Mouse (Mus musculus) activated CD4-positive, CD25-positive, alpha-beta regulatory T cell, adult 4 months (primary cell): ENCODE measurements around the gene A4gnt. TPM values are rescaled to one million over a fixed set of nuclear protein-coding genes. Genes with fewer than 3 reads are reported as not detected.

Experiments used
- ATAC-seq: one replicate; pipeline ENCODE4 v1.8.0; 2017
- polyA plus RNA-seq, 2 experiments: library from polyadenylated mRNA; unstranded; fragments of 100-300 nt; shearing (Covaris generic); gene quantifications; one replicate each; pipeline ENCODE4 v1.2.1; 2017

A4gnt gene
- polyA plus RNA-seq, 2 experiments from 2014 or later = not detected

DNA sequence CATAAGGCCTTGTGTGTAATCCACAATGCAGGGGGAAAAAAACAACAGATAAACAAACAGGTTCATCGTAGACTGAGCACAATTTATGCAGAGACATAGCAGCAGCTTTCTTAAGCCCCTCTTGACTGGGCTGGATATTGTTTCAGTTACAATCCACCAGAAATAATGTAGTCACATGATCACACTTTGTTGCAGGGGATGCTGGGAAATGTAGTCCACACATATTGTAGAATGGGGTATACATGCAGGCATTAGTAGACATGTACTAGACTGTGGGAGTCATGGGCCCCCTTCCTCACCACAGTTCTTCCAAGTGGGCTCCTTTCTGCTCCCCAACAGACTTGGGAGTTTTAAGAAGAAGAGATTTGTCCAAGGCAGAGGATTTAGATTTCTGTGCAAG lies 24.5 kb downstream of the A4gnt start:
- ATAC-seq = no peak

DNA sequence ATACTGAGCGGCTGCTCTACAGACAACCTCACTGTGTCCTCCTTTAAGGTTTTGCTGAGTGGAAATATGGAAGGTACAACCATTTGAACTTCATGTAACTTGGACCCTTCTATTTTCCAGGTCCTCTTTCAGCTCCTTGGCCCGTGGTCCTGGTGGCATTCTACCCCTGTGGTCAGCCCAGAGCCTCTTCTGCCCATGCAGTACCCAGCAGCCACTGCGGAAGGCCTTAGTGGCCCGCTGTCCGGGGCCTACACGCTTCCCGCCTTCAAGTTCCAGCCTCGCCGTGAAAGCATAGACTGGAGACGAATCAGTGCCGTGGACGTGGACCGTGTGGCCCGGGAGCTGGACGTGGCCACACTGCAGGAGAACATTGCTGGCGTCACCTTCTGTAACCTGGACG lies 24.9 kb downstream of the A4gnt start:
- no peak for ATAC-seq

DNA sequence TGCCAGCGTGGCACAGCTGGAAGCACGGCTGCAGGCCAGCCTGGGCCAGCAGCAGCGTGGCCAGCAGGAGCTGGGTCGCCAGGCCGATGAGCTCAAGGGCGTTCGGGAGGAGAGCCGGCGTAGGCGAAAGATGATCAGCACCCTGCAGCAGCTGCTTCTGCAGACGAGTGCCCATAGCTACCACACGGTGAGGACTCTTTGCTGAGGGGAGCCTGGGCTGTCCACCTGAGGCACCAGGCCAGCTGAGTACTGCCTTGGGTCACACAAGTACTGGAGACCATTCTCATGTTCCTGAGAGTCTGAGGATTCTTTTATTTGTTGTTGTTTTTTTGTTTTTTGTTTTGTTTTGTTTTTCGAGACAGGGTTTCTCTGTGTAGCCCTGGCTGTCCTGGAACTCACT lies 25.4 kb downstream of the A4gnt start:
- no peak for ATAC-seq

DNA sequence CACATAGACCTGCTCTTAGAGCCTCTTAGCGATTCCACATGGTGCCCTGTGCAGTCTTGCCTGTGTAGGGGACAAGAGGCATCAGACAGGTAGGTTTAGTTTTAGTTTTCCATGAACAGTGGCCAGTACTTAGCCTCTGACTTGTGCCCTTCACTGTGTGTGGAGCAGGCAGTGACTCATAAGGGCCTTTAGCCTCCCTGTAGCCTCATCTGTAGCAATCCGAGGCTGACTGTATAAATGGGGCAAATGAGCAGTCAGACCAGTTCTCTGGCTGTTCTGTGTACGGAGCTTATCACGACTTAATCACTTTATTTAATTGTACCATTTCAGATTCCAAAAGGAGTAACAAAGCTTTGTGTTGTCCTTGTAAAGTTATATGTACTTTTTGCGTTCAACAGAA lies 27.7 kb downstream of the A4gnt start:
- no peak for ATAC-seq

DNA sequence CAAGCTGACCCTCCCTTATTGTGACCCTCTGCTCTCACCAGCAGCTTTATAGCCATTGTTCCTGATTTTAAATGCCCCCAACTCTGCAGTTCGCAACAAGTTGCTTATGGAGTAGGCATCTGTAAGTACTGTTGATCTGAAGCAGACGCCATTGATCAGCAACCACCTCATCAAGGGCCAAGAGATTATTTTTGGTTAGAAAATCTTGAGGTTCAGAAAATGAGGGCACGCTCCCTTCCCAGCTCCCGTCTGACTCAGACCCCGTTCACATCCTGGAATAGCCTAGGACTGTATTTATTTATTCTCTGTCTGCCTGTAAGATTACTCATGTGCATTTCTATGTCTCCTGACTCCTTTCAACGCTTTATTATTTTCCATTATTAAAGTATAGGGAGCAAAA lies 33.1 kb downstream of the A4gnt start:
- no peak for ATAC-seq

DNA sequence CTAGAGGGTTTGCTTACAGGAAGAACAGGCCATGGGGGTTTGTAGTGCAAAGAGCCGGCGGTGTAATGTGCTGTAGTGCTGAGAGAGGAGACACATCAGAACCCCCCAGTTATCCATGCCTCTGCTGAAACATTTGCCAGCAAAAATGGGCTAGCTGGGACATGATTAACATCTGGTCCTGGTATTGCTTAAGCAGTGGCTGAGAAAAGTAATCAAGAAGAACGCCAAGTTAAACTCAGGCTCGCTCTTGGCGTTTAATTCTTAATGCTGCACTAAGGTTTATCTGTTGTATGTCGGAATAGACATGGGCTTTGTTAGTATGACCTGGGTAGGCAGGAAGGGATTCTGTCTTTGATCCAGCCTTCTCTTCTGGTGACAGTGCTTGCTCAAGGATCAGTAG lies 33.8 kb downstream of the A4gnt start:
- ATAC-seq = no peak

DNA sequence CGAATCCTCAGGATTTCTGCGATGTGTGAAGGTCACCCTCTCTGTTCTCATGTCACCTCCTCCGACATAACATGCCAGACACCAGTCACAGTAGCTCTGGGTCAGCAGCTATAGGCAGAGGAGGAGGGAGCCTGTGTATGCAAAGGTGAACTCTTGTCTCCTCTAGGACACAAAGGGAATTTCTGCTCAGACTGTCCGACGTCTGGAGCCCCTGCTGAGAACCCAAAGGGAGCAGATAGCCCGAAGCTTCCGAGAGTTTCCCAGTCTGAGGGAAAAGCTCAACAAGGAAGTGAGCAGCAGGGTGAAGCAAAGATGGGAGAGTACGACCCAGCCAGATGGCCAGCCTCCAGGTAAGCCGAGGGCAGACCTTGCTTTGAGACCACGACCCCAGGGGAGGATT lies 48.5 kb downstream of the A4gnt start:
- no peak for ATAC-seq

DNA sequence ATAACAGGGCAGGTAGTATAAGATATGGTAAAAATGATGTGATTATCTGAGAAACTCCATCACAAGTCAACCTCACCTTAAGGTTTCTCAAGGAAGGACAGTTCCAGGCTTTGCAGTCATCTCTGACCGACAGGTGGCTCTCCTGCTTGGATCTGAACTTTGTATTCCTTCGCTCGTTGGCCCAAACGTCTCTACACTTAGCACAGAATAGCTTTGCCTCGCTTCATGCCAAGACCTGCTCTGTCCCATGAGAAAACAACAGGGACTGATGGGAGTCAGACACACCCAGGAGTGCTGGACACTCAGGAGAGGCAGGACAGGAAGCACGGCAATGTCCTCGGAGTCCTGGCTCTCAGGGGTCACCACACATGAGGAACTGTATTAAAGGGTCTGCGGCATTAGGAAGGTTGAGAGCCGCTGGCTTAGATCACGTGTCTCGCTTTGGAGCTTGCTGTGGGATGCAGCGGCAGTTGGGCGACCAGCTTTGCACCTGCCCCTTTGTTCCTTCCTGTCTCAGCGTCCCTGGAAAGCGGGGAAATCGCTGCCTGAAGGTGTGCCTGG lies 49.4 kb downstream of the A4gnt start:
- no peak for ATAC-seq

DNA sequence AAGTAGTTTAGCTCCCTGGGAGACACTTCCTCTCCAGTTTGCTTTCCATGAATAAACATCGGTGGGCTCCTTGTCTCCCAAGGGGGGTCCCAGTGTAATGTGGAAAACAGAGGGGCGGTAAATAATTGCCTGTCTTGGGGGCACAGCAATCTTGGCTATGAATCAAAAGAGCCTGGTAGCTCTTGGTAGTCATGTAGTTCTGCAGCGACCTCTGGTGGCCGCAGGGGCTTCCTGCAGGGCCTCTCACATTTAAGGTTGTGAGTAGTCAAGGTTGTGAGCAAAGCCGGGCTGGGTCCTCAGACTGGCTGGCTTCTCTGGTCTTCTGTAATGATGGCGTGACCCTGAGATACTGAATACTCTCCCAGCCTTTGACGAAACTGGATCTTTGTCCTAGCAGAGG lies 50.1 kb downstream of the A4gnt start:
- no peak for ATAC-seq

DNA sequence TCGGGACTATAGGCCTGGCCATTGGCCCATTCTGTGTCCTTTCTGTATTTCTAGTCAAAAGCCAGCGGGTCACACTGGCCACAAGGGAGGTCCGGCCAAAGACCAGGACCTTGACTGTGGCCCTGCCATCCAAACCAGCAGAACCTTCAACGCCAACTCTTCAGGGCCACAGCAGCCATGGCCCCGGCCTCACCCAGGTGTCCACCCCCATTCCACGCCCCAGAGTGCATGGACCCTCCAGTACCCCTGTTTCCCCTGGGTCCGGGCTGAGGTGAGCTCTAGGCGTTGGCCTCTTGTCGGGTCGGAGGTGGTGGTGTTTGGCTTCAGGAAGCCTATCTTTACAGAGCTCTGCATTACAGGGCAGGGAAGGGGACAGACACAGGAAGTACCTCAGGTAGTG lies 50.6 kb downstream of the A4gnt start:
- no peak for ATAC-seq

DNA sequence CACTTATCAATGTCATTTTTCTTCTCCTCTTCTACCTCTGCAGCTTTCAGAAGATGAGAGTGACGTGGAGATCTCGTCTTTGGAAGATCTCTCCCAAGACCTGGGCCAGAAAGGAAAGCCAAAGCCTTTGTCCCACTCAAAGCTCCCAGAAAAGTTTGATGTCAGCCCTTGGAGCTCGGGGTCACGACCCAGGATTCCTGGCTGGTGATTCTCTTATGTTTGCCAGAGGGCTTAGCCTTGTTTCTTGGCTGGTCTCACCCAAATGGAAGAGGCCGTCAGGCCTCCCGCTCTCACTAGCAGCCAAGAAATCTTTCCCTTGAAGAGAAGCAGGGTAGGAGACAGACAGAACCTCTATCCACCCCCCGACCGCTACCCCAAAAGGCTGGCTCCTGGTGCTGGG lies 55.3 kb downstream of the A4gnt start:
- ATAC-seq = no peak

DNA sequence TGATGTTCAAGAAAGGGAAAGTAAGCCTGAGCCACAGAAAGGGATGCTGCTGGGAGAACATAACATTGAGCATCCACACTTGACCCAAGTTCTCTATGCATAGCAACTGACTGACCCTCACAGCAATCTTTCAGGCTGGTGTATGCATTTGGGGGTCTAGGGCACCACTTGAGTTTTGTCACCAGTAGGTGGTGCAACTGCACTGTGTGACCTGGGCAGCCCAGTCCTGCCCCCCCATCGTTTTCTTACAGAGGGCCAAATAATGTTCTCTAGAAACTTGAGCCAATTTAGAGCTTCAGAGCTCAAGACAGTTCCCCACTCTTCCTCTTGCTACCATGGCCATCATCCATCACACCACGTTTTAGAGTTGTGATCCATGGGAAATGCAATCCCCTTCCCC lies 59.3 kb downstream of the A4gnt start:
- no peak for ATAC-seq

Other genes with a start within 250 kb of the A4gnt start
- gene Mras, start 175.1 kb upstream of the A4gnt start, polyA plus RNA-seq = not detected
- gene Nme9, start 161.0 kb upstream of the A4gnt start, polyA plus RNA-seq = not detected
- 10 to 100 TPM; 24.0 to 27.4 TPM for gene Armc8, start 43.6 kb upstream of the A4gnt start, polyA plus RNA-seq
- 10 to 100 TPM; 18.4 to 23.7 TPM for gene Dbr1, start 36.7 kb upstream of the A4gnt start, polyA plus RNA-seq
- under 1 TPM in 1 of 2 experiments, not detected in 1; 0.13 TPM for gene Dzip1l, start 17.0 kb downstream of the A4gnt start, polyA plus RNA-seq
- gene Cldn18, start 104.8 kb downstream of the A4gnt start, polyA plus RNA-seq = not detected